Mouse (Mus musculus) pancreas, adult 10 weeks (tissue): ENCODE data around the gene Ccr1l1. TPM values are rescaled to one million over a fixed set of nuclear protein-coding genes. Genes with fewer than 3 reads are reported as not detected.

Source experiments
- polyA plus RNA-seq: library from polyadenylated mRNA; stranded (reverse); fragments of 350-450 nt; fragmentation: Illumina TruSeq; extraction: RNeasy Lipid Tissue Mini Kit (QIAGEN cat#74804); gene quantifications from one replicate; pipeline ENCODE4 v1.2.3, GENCODE M21; 2015; ENCODE audit warnings: low read depth, low replicate concordance; ENCODE audit not compliant: insufficient read depth

The Ccr1l1 gene
- not detected for polyA plus RNA-seq

GRCm38 (mm10) chr9:123978308-123978707, at the start of gene Ccr1l1:
Gene Ccr1l1, minus strand, starts transcription at chr9:123978408.

DNA sequence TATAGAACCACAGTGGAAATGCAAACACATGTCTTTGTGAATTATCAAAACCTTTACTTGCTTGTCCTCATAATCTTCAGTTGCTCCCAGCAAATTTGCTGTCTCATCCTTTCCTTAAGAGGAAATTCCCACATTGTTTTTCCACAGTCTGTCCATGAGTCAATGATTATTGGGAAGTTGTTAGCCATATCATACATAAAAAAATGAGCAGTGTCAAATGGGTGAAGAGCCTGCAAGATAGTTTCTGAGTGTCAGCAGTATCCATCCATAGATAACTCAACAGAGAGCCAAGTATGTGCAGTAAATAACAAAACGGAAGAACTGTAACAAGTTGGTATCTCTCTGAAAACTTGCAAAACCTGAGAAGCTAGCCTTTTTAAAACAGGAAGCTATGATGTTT, 43.5 kb upstream of the Ccr1l1 start, which contains the start of gene Ccr3:
Gene Ccr3 (plus strand): TSS at position 301 of the 400 bp plus-strand sequence.

DNA sequence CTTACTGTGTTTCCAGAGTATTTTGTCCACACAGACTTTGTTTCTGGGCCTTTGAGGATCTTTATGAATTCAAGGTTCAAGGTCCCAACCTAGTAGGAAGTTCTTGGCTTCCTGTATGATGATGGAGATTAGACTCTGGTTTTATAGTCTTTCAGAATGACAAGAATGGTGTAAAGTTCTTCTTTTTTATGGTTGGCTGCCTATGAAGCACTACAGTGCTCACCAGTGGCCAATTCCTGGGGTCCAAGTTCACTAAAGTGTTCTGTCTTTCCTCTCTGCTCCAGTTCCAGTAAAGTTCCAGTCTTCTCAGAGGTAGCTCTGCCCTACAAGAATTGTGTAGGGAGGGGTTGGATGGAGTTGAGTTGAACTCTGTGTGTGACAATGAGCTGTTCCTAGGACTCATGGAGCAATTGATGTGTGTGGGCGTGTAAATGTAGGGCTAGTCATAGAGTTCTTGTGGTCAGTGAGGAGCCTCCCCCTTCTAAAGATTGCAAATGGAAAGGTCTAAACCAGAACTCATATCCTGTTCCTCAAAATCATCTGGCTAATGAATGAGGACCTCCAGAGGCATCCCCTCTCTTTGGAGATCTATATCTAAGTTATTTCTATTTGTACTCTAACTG, 9.8 kb downstream of the Ccr1l1 start, which contains the start of gene Ccr1:
Gene Ccr1 (minus strand): TSS at position 403 of the 623 bp plus-strand sequence.

Other genes with a start within 250 kb of the Ccr1l1 start
- not detected for gene Cxcr6, start 171.9 kb downstream of the Ccr1l1 start, polyA plus RNA-seq
- 5.2 TPM for gene Fyco1, start 126.5 kb downstream of the Ccr1l1 start, polyA plus RNA-seq
- not detected for gene Xcr1, start 116.4 kb downstream of the Ccr1l1 start, polyA plus RNA-seq
- 0.55 TPM for gene Ccr1, start 9.7 kb downstream of the Ccr1l1 start, polyA plus RNA-seq
- gene Ccr3, start 43.6 kb upstream of the Ccr1l1 start, polyA plus RNA-seq = not detected
- gene Ccr2, start 123.5 kb upstream of the Ccr1l1 start, polyA plus RNA-seq = 2.8 TPM
- 0.09 TPM for gene Ccr5, start 143.1 kb upstream of the Ccr1l1 start, polyA plus RNA-seq